Mouse (Mus musculus): ENCODE measurements around the gene Bicdl1.

GRCm38 (mm10) chr5:115752883-115753282 is 21.5 kb upstream of the Bicdl1 start:
- TF ChIP-seq POLR2A (IDR thresholded peaks at IDR 0.05; ENCODE audit: borderline replicate concordance, insufficient read depth, low read length): no peak
- no peak for TF ChIP-seq CTCF (IDR thresholded peaks at IDR 0.05; ENCODE audit: borderline replicate concordance, insufficient read depth, low read depth, low read length)
